Mouse (Mus musculus): ENCODE measurements around the gene Mul1.

Mul1 gene

DNA sequence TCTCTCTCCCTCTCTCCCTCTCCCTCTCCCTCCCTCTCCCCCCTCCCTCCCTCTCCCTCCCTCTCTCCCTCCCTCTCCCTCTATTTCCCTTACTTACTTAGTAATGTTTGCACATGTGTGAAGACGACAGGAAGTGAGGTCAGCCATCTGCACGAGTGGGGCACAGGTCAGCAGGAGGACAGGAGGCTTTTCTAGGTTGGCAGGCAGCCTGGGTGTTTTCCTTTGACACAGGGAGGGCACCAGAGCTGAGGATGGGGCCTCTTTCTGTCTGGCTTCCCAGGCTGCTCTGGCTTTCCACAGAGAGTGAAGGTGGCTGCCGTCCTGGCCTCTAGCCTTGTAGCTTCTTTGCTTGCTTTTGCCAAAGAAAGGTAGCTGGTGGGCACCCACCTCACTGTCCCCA is 5.6 kb downstream of the Mul1 start:
- WGBS, result 65% methylated on average over 3 of the region's 3 CpGs

DNA sequence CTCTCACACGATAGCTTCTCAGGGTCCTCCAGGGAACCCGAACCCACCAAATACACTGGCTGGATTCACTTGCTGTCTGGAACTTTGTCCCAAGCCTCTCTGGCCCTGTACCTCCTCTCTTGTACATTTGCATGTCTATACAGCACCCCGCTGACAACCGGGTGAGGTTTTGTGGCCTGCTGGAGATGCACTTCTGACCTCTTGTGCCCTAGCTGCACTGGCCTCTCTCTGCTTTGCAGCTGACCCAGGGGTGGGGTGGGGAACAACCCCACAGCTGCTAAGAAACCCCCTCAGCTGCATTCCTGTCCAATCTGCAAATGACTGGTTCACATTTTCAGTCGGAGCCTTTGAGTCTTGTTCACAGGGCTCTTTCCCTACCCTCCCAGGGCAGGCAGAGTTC is 10.5 kb downstream of the Mul1 start:
- WGBS, result 42% methylated on average over 5 of the region's 5 CpGs

DNA sequence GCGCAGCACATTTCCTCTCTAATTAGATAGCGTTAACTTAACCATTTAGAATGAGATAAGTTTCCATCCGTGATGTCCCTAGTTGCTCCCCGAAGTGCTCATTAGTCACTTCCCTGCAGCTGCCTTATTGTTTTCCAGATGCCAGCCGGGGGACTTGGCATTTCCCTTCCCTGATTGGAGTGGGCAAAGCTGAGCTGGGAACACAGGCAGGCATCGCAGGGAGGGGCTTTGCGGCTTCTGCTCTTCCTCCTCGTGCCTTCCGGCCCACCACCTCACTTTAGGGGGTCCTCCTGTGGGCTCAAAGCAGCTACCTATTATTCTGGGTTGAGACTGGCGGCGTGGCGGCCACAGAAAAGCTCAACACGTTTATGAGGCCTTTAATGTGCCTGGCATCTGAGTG is 12.5 kb downstream of the Mul1 start:
- 18% methylated on average over 13 of the region's 13 CpGs for WGBS

DNA sequence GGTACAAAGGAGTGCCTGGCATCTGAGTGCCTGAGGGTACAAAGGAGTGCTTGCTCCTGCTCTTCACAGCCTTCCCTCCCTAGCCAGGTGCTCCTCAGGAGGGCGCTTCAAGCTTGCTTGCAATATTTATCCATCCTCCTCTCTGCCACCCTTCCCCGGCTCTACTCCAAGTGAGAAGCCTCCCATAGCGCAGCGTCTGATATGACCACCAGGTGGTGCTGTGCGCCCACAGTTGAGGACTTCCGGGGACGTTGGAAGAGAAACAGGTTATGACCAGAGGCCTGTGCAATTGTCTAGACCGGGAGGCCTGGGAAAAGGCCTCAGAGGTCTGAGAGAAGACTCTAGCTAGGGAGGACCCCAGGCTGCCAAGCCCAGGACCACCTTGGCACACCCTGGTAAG is 12.9 kb downstream of the Mul1 start:
- under 1% methylated on average over 8 of the region's 8 CpGs for WGBS

DNA sequence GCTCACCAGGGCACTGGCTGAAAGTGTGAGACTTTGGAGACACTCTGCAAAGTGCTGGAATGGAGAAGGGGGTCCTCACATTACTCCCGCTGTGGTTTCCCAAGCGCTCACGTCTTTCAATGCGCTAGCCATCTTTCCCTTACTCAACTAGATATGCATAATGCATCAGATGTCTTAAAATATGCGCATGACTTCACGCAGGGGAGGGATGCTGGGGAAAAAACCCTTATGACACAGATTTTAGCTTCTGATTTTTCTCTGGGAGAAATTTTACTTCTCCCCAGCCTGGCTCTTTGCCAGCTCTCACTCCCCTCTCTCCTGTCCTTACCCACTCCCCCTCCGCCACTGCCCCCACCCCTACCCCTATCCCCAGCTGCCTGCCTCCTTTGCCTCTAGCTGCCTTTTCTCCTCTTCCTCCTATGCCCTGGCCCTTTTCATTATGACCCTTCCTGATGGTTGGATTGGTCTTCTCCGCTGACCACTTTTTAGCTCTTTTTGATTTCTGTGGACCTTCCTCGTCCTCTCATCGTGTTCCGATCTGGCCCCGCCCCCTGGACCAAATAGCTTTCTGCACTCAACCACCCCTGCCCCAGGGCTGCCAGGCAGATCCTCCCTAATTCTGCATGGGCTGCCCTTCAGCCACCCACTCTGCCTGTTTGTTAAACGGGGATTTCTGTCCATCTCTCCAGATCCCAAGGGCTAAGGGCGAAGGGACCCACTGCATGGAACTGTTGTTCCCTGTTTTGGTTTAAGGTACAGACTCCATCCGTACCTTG is 13.5 kb downstream of the Mul1 start:
- 25% methylated on average over 15 of the region's 15 CpGs for WGBS

DNA sequence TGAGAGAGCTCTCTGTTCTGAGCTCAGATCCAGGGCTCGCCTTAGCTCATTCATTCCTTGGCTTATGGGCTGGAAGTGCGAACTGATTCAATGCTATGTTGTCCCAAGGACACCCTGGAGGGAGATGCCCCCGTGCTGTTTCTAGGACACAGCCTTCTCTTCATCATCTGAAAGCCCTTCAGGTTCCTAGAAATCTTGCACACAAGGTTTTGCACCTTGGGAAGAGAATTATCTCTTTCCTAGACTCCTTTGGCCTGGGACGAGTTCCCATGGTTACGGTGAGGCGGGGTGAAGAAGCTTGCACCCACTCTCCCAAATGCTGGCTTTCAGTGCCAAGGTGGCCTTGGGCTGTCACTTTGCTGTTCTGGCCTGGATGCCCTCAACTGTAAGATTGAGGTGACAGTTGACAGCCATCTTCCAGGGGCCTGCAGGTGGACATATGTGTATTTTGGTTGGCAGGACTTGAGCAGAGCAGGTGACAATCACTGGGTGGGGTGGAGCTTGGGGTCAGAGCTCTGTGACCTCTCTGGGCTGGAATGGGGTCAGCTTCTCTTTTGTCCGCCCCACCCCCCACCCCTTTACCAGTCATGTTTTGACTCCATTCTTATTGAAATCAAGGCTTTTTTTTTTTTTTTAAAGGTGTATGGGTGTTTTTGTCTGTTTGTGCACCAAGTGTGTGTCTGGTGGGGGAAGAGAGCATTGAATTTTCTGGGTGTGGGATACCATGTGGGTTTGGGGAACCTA is 14.6 kb downstream of the Mul1 start:
- whole genome bisulfite sequencing, result 51% methylated on average over 7 of the region's 7 CpGs

DNA sequence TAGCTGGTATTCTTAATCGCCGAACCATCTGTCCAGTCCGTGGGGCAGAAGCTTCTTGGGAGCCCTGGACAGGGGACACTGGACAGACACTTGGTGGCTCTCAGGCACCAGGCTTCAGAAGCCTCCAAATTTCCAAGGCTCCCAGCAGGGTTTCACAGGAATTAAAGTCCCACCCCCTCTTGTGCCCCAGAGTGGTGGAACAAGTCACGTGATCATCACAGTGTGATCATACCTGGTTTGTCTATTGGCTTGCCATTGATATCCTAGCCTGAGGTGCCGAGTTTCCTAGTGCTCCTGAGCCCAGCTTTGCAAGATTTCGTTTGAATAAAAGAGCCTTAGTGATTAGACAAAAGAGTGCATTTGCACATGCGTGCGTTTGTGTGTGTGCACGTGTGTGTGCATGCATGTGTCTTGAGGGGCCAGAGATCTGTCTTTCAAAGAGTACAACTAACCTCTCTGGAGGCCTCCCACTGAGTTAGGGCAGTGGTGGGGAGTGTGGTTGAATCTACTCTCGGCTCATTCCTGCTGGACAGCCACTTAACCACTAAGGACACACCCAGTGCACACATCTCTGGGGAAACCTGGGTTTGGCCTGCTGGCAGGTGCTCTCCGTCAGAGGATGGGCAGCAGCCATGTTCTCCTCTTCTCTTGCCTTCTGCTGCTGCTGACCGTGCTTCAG is 15.3 kb downstream of the Mul1 start:
- WGBS, result 76% methylated on average over 12 of the region's 12 CpGs

DNA sequence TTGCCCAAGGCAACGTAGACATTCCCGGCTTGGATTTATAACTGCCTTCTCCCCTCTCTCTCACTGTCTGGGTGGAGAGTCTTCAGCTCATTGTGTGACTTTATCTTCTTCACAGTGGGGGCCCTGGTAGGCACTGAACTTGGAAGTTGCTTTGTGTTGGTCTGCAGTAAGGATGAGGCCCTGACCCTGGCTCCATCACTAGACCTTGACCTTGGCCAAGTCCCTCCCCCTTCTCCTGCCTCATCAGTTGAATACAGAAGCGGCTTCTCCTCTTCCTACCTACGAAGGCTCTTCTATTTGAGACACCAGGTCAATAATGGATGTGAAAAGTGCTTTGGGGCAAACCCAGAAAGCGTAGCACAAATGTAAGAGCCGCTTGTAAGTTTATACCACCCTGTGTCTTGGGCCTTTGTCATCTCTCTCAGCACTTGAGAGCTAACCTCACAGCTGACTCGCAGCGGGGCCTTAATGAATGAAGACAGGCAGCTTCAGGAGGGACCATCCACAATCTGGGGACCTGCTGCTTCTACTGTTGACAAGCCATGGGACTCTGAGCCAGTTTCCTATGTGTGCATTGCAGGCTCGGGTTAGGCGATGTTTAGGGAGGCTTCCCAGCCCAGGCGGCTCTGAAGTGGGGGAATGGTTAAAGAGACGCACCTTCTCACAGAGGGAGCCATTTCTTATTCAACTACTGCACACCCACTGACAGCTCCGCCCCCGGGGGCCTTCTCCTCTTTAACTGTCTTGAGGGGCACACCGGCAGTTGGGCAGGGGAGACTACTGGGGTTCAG is 18.0 kb downstream of the Mul1 start:
- WGBS, result 60% methylated on average over 15 of the region's 15 CpGs

DNA sequence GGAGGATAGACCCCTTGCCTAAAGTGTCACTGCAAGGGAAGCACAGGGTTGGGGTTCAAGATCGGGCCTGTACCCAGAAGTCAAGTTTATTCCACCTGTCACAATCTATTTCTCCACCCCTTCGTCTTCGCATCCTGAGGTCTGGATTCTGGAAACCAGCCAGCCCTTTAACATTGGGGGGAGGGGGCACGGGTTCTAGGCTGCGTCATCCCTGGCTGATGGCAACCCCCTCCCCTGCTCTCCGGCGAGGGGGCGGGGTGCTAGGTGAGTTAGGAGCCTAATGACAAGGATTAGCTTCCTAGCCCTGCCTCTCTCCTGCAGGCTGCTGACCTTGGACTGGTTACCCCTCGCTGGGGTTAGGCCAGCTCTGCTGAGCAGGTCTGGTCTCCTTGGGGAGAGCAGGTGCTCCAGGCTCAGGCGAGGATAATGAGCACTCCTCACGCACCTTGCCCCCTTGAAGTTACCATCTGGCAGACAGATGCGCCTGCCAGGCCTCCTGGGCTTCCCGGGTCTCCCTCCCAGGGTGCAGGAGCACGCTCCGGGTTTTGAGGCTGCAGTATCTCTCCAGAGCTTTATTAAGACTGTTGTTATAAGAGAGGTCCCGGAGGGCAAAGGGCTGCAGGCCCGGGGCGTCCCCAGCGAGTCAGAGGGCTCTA is 18.8 kb downstream of the Mul1 start:
- WGBS, result 28% methylated on average over 19 of the region's 19 CpGs

DNA sequence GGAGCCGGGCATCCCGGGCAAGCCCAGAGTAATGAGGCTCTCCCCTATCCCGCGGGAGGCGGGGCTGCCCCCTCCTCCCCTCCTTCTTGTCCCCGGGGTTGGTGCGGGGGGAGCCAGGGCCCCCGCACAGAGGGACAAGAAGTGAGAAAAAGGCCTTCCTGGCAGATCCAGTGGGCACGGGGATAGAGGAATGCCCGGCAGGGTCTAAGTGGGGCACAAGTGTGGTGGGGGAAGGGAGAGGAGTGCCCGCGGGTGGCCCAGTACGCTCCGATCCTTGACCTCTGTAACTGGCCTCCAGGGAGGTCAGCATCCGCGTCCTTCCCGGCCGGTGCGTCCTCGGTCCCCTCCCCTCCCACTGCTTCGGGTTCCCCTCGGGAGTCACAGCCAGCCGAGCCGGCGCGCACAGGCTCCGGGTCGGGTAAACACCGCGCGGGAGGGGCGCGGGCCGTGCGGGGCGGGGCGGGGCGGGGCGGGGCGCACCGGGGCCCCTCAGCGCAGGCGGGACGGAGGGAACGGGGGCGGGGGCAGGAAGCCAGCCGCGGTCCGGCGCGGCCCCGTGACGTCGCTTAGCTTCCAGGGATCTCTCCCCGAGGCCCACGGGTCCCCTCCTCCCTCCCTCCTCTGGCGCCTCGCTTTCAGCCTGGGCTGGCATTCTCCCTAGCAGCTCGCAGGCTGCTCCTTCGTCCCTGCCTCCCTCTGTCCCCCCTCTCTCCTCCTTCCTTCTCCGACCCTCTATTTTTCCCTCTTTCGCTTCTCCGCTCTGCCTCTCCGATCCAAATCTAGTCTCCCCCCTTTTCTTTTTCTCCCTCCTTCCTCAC is 19.5 kb downstream of the Mul1 start, which contains the start of gene Camk2n1:
TSS of gene Camk2n1 (plus strand) at position 562 of the 818 bp plus-strand sequence.
- WGBS, result under 1% methylated on average over 48 of the region's 64 CpGs

DNA sequence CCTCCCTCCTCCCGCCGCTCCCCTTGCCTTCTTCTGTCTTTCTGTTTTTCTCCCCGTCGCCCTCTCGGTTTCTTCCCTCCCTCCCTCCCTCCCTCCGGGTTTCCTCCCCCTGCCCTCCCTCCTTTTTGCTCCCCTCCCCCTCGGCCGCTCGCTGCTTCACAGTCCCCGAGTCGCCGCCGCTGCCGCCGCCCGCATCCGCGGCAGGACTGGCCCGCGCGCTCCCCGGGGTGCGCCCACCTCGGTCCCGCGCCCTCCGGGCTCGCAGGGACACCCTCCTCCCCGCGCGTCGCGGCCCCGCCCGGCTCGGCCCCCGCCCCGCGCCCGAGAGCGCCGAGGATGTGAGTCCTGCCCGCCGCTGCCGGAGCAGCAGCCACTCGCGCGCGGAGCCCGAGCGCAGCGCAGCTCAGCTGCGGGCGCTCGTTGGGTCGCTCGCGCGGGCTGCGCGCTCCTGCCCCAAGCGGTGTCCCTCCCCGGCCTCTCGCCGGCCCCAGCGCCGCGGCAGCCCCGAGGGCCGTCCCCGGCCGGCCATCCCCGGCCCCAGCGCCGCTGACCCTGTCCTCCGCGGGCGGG is 20.2 kb downstream of the Mul1 start:
- 1% methylated on average over 78 of the region's 78 CpGs for WGBS

DNA sequence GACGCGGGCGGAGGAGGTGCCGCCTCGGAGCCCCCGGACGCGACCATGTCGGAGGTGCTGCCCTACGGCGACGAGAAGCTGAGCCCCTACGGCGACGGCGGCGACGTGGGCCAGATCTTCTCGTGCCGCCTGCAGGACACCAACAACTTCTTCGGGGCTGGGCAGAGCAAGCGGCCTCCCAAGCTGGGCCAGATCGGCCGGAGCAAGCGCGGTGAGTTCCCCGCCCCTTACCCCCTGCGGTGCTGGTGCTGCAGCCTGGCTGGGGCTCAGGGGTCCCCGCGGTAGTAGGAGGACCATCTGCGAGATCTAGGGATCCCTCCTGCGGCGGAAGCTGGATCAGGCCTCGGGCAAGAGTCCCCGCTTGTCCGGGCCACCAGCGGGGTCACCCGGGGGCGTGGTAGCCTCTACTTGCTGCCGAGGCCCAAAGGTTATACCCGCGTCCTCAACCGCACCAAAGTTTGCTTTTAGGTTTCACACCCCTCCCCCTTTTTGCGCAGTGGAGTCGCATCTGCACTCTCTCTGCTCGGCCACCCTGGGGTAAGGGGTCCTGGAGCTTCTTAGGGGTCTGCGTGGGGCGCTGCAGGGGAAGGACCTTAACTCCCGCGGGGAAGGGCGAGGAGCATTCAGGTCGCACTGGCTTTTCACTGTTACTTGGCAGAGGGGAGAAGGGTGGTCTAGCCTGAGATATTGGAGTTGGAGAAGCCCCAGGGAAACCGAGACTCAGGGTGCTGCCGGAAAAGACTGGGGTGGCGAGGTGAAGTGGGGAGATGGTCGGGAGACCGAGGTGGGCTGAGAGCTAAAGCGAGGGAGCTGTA is 20.9 kb downstream of the Mul1 start:
- under 1% methylated on average over 58 of the region's 58 CpGs for WGBS

DNA sequence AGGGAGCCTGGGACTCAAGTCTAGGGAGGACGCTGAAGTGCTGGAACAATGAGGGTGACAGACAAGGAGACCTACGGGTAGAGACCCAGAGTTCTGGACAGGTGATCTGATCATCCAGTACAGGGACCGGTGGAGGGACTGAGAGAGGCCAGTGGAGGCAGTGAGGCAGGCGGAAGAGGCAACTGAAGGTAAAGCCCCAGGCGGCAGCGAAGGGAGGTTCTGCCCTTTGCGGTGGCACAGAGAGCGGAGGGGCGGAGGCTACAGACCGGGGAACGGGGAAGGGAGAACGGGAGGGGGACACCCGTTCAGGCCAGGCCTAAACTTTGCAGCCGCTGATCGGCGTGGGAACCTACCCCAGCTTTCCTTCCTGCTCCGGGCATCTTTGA is 21.5 kb downstream of the Mul1 start:
- 4% methylated on average over 17 of the region's 17 CpGs for WGBS

DNA sequence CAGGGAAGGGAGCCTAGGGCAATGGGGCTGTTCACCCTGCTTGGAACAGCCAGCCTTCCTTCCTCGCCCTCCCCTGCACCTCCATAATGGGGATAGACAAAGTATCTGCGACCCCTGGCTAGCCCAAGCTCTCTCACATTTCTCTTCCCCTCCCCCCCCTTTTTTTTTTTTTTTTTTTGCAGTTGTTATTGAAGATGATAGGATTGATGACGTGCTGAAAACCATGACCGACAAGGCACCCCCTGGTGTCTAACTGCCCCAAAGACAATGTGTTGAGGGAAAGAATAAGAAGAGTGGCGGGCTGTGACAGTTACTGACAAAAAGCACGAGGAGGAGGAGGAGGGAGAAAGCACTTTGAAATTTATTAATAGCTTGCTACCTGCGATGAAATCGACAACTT is 22.1 kb downstream of the Mul1 start:
- WGBS, result 26% methylated on average over 7 of the region's 8 CpGs

DNA sequence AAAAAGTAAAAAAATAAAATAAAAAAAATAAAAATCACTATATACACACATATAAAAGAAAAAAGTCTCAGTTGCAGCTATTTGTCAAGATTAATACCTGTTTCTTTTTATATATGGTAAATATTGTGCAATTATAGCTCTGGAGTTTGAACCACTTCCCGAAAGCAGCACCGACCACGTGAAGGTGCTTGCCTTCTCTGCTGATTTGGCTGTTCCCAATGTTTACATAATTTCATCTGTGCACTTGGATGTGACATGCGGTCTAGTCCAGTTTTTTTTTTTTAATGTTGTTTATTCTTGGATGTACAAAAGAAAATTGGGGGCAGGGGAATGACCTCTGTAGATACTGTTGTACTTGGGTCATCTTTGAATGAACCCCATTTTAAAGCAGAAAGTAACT is 22.6 kb downstream of the Mul1 start:
- 45% methylated on average over 4 of the region's 4 CpGs for WGBS

DNA sequence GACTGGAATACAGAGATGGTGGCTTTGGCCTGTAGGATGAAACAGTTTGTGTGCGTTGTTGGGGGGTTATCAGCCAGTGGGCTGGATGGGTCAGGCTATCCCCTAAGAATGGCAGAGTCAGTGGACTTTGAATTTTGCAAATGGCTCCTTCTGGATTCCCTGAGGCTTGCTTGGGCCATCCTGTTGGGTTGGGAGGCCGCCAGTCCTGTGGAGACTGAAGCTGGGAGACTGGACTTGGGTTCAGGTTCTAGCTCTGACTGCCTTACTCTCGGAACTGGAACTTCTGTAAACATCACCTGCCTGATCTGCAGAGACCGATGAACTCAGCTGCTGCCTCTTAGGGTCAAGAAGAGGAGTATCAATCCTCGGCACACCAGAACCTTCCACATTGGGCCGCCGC is 23.7 kb downstream of the Mul1 start:
- WGBS, result 52% methylated on average over 7 of the region's 7 CpGs

DNA sequence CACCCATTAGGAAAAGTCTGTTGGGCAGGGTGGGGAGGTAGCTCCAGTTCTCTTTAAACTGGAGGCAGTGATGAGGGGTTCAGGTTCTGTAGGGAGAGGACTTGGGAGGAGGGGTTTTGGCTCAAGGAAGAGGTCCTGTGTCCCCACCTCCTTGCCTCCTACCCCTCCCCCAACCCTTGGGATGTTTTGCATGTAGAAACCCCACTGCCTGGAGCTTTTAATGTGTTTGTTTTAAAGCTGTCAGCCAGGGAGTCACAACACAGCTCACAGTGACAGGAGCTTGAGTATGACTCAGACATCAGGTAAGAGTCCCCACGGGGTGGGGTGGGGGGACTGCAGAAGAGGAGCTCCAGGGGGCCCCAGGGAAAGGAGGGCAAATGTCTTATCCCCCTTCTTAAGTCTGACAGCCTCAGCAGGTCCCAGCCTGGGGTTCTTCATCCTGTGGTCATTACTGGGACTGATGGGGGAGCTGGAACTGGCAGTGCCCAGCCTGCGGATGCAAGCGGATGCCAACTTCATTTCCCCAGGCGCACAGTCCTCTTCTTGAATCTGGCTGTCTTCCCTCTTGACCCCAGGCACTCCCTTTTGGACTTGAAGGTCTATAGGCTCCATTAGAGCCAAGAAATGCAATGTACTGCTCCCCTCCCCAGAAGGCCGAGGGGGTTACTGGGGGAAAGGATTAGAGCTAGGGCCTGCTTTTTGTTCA is 24.4 kb downstream of the Mul1 start:
- WGBS, result 54% methylated on average over 5 of the region's 5 CpGs

DNA sequence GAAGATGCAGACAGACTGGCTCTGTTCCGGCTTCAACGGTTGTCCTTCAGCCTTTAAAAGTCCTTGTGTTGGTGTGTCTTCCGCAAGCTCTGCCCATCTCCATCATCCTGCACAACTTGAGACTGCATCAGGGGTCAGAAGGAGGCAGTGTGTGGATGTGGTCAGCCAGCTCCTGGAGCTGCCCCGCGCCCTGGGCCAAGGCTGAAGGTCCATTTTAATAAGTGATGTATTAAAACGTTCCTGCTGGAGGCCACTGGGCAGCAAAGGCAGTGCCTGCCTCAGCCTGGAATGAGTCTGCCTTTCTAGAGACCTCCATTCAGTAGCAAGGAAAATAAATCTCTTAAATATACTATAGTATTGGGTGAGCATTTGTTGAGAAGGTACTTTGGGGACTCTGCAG is 25.3 kb downstream of the Mul1 start:
- 57% methylated on average over 6 of the region's 6 CpGs for WGBS

DNA sequence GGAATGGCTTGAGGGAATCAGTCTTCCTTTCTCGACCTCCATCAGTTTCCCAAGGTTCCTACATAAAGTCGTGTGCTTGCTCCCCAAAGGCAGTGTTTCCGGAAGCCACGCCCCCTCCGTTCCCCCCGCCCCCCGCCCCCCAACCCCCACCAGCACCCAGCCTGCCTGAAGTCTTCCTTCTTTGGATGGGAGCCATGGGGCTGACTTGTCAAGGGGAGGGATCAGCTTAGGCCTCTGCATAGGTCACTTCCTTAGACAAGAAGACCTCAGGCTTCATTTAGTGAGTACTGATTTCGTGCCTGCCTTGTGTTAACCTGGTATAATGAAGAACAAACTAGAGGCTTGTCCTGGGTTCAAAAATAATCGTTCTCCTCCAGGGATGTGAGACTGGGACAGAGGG is 26.4 kb downstream of the Mul1 start:
- WGBS, result 24% methylated on average over 9 of the region's 9 CpGs

All from cerebral cortex, adult 2 months (tissue).